Comparison of ENCODE assay signal across 8 mouse cellular contexts in the genomic region with DNA sequence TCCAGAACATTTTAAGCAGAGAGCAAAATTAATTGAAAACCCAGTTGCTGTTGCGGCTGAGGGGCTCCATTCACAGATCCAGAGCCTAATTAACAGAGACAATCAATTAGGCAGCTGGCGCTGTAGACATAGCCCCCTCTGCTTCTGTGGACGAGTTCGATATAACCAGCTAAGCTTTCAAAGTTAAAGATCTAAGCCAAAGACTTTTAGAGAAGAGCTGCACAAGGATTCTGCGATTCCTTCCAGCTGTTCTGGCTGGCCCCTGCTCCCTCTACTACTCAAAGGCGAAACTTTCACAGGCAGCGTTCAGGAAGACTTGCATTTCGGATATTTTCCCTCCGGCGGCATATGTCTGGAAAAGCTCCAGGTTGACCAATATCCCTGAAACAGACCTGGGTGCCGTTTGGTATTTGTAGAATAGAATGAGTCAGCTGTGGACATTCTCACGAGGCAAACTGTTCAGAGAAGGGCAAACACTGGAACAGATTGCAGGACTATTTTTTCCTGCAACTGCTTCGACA. TPM values are rescaled to one million over a fixed set of nuclear protein-coding genes. Genes with fewer than 3 reads are reported as not detected.
DNase-seq lines count a peak whose midpoint lies in the region; ATAC-seq and TF ChIP-seq lines count a peak whose summit lies in the region.
"Had no signal": no experiment of that assay in that cellular context is flagged by ENCODE, and none has a peak within 500 bp of the region (broad histone marks: within the 10 kb centered on the region; RNA-seq: fewer than 3 reads in every experiment).

No protein-coding gene starts in this region.

- peak; percentile 18 for DNase-seq in left cerebral cortex, postnatal 4 days
- no peak for DNase-seq in left cerebral cortex, adult 11 months (ENCODE audit: low spot score)
- DNase-seq in cerebellum, adult 9-10 months, result peak; percentile 72
- peak; percentile 70 for DNase-seq in forebrain, embryonic 14.5 days (ENCODE audit: low spot score)
- DNase-seq in midbrain, postnatal 0 days (ENCODE audit: low spot score), result peak; percentile 63
- DNase-seq in gastrocnemius, postnatal 36 days, result no peak
- DNase-seq: kidney, adult 11 months had no signal

- 12% methylated on average over 13 of the region's 13 CpGs for WGBS in forebrain, embryonic 14.5 days
- WGBS in midbrain, postnatal 0 days, result 44% methylated on average over 13 of the region's 13 CpGs

- no peaks in the 10 kb centered on the region for H3K36me3 ChIP-seq in forebrain, embryonic 14.5 days (ENCODE audit: control insufficient read depth, insufficient read depth, low read length)
- H3K36me3 ChIP-seq in midbrain, postnatal 0 days (ENCODE audit: insufficient read depth, low read length), result no peaks in the 10 kb centered on the region

- H3K4me2 ChIP-seq in forebrain, embryonic 14.5 days (ENCODE audit: low read length), result peak overlapping the region; percentile 14
- no peak overlapping the region for H3K4me2 ChIP-seq in midbrain, postnatal 0 days (ENCODE audit: low read depth, low read length, poor library complexity, severe bottlenecking)

- no peaks in the 10 kb centered on the region for H3K27me3 ChIP-seq in forebrain, embryonic 14.5 days (replicated peaks; ENCODE audit: control insufficient read depth, insufficient read depth, low read length)
- H3K27me3 ChIP-seq in midbrain, postnatal 0 days (ENCODE audit: insufficient read depth, low read length), result no peaks in the 10 kb centered on the region

- no peak overlapping the region for H3K4me3 ChIP-seq in forebrain, embryonic 14.5 days (ENCODE audit: low read depth, low read length)
- no peak overlapping the region for H3K4me3 ChIP-seq in midbrain, postnatal 0 days (ENCODE audit: low read depth, low read length)

- H3K9ac ChIP-seq in forebrain, embryonic 14.5 days (ENCODE audit: low read length), result no peak overlapping the region
- H3K9ac ChIP-seq in midbrain, postnatal 0 days (replicated peaks; ENCODE audit: low read length, poor library complexity, severe bottlenecking), result no peak overlapping the region

- no peaks in the 10 kb centered on the region for H3K9me3 ChIP-seq in forebrain, embryonic 14.5 days (replicated peaks; ENCODE audit: control insufficient read depth, low read length)
- no peaks in the 10 kb centered on the region for H3K9me3 ChIP-seq in midbrain, postnatal 0 days (ENCODE audit: low read length)

- intact Hi-C loops in left cerebral cortex, postnatal 4 days (cut with DNase I), result no loop called here
- intact Hi-C loops in gastrocnemius, postnatal 36 days (cut with DNase I), result no loop called here

- H3K27ac ChIP-seq in forebrain, embryonic 14.5 days (ENCODE audit: low read depth, low read length), result no peak overlapping the region
- H3K27ac ChIP-seq in midbrain, postnatal 0 days (ENCODE audit: low read depth, low read length), result no peak overlapping the region

- H3K4me1 ChIP-seq in forebrain, embryonic 14.5 days (ENCODE audit: control insufficient read depth, insufficient read depth, low read length), result peaks cover 10% of the 10 kb centered on the region
- H3K4me1 ChIP-seq in midbrain, postnatal 0 days (ENCODE audit: insufficient read depth, low read length), result 0 out of 2 replicates have a peak, but pooled peaks cover 6% of the 10 kb centered on the region

- no peak for TF ChIP-seq CTCF in midbrain, postnatal 0 days (IDR thresholded peaks at IDR 0.05)

- peak; percentile 60; the same call in 1 of the 2 replicates for ATAC-seq in forebrain, embryonic 14.5 days
- no peak for ATAC-seq in midbrain, postnatal 0 days (ENCODE audit: low FRiP score)
- no peak for ATAC-seq in megakaryocyte progenitor cell, adult 5-6 weeks (replicated peaks; ENCODE audit: poor library complexity)

RNA-seq across cellular contexts. Expression of a gene that starts 45.0 kb away (rescaled TPM):
- 10 to 100 TPM; 20.5 to 20.8 TPM for total RNA-seq in left cerebral cortex, postnatal 4 days (2021)
- polyA plus RNA-seq in forebrain, embryonic 14.5 days (2014; fragmentation: Nextera tagmentation; extraction: Ambion mirVana), result 33.2 and 34.1 TPM in 2 replicates
- 14.9 and 18.2 TPM in 2 replicates for total RNA-seq in midbrain, postnatal 0 days (2014; rRNA removed)
- polyA plus RNA-seq in midbrain, postnatal 0 days (2015; fragmentation: Nextera tagmentation; extraction: Ambion mirVana), result 10.2 and 11.1 TPM in 2 replicates
- 10 to 100 TPM; 11.2 to 12.7 TPM for total RNA-seq in gastrocnemius, postnatal 36 days (2021)
- total RNA-seq in megakaryocyte progenitor cell, adult 5-6 weeks (2015), result 27.6 and 31.7 TPM in 2 replicates
- total RNA-seq in megakaryocyte progenitor cell, adult 5-6 weeks (2017), result 33.4 and 34.6 TPM in 2 replicates

Comparison
In these comparisons a context has a peak if more than half of its experiments do, and no peak if none do; other contexts are left out.
1. DNase-seq: peak in left cerebral cortex, postnatal 4 days (single experiment), cerebellum, adult 9-10 months (single experiment), forebrain, embryonic 14.5 days (single experiment) and midbrain, postnatal 0 days (single experiment); none in left cerebral cortex, adult 11 months (single experiment) and gastrocnemius, postnatal 36 days (0 of 2).